Mouse (Mus musculus) hindbrain, embryonic 10.5 days (tissue): ENCODE measurements around the gene Slit2. TPM values are rescaled to one million over a fixed set of nuclear protein-coding genes. Genes with fewer than 3 reads are reported as not detected.
A peak's percentile ranks its signal among the peaks of the same experiment; 100 is the strongest.

Experiments
- DNase-seq: peaks from one replicate; pipeline ENCODE4 v3.0.0-alpha.2; 2017; ENCODE audit warnings: low spot score
- H3K27ac ChIP-seq: fragments of 300-500 bp; sonication (generic); 2 replicates; pipeline ENCODE4 v1.5.1; 2016; ENCODE audit warnings: mild to moderate bottlenecking, moderate library complexity
- H3K27me3 ChIP-seq: fragments of 300-500 bp; sonication (generic); 2 replicates; pipeline ENCODE4 v1.6.1; 2016; ENCODE audit warnings: mild to moderate bottlenecking; ENCODE audit not compliant: poor library complexity, insufficient read depth, severe bottlenecking
- H3K36me3 ChIP-seq: fragments of 300-500 bp; sonication (generic); 2 replicates; pipeline ENCODE4 v1.6.1; 2016; ENCODE audit warnings: mild to moderate bottlenecking, moderate library complexity
- H3K4me1 ChIP-seq: fragments of 300-500 bp; sonication (generic); replicated peaks from 2 replicates; pipeline ENCODE4 v1.6.1; 2016; ENCODE audit warnings: mild to moderate bottlenecking
- H3K4me3 ChIP-seq: fragments of 300-500 bp; sonication (generic); 2 replicates; pipeline ENCODE4 v1.5.1; 2016; ENCODE audit warnings: mild to moderate bottlenecking, moderate library complexity
- H3K9me3 ChIP-seq: fragments of 300-500 bp; sonication (generic); 2 replicates; pipeline ENCODE4 v1.6.1; 2016; ENCODE audit warnings: mild to moderate bottlenecking, moderate library complexity
- WGBS: fragments of 180-500 bp; shearing (Covaris S2); methylation state at CpG from one replicate; pipeline ENCODE4 v1.1.7; 2016; 5-methylcytosine and 5-hydroxymethylcytosine counted together
- polyA plus RNA-seq: library from polyadenylated mRNA; unstranded; fragments of >200 nt; fragmentation: Nextera tagmentation; extraction: Ambion mirVana; gene quantifications from 2 replicates; pipeline ENCODE4 v1.2.1, GENCODE M21; 2016

The Slit2 gene
- polyA plus RNA-seq, 1 experiment from 2014 or later = 55.8 TPM

DNA sequence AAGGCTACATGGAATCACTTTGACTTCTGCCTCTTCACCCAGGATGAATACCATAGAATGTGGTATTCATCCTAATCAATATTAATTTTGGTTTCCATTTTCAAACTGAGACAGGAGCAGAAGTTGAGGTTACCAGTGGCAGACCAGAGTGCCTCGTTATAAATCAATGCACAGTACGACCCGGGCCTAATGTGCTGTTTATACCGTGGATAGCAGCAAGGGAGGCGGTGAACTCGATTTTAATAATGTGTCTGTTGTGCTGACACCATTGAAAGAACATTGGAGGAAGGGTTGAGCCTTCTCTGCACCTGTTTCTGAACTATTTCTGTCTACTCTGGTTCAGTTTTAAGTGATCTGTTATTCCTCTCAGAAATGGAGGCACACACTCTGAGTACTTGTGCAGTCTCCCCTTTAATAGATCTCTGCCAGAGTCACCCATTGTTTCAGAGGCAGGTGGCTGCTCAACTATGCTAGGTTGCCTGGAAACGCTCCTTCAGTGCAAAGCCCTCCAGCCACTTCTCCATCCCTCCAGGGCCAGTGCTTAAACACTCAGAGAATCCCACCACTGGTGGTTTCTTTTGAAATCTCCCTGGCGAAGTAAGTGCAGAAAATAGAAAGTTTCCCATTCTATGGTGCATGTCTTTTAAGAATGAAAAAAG, 98.4 kb downstream of the Slit2 start:
- peak; percentile 30 for DNase-seq
- Histone ChIP-seq H3K27ac (peak overlapping the region; percentile 5; the same call in 1 of the 2 replicates), H3K4me3 (no peak overlapping the region), H3K4me1 (peaks cover 9% of the 10 kb centered on the region), H3K36me3 (no peaks in the 10 kb centered on the region), H3K27me3 (no peaks in the 10 kb centered on the region), H3K9me3 (no peaks in the 10 kb centered on the region)
- 55% methylated on average over 8 of the region's 8 CpGs for WGBS

DNA sequence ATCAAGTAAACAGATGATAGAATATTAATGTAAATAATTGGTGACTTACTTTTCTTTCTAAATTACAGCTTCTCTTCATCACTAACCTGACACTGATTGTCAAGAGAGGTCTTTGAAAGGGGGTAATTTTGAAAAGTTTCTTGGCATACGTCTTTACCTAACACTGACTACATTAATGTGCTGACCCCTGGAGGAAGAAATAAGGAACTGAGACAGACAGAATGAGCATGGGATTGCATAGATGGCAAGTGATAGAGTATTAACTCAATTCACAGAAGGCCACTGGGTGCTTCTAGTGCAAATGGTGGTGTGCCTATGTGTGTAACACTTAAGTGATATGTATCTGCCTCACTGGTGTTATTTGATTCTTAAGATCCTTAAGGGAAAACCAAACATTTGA, 130.5 kb downstream of the Slit2 start:
- Histone ChIP-seq H3K4me3 (no peak overlapping the region), H3K27me3 (no peaks in the 10 kb centered on the region), H3K9me3 (no peaks in the 10 kb centered on the region), H3K36me3 (no peaks in the 10 kb centered on the region), H3K27ac (no peak overlapping the region), H3K4me1 (no peaks in the 10 kb centered on the region)
- 41% methylated on average over 1 of the region's 1 CpGs for WGBS
- no peak for DNase-seq

DNA sequence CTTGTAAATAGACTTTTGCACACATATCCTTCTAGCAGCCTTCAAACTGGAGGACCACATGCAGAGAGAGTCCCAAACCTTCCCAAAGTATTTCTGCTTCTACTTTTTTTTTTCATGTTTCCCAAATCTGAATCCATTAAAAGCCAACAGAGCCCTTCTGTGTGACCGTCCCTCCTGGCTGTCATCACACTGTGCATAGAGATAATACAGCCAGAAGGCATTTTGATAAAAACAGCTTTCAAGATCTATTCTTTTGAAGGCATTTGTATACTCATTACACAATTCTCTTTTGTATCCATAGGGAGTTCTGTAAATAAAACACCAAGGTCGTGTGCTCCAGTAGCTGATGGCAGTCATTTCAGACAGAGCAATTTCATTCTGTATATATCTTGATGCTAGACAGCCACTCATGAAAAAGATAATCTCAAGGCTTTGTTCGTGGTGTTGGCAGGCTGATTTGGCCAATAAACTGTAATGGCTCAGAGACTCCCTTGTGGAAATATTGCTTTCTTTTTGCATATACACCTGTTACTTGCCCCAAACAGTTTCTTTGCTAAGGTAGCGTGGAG, 132.1 kb downstream of the Slit2 start:
- H3K4me1 ChIP-seq = no peaks in the 10 kb centered on the region
- WGBS = 75% methylated on average over 4 of the region's 4 CpGs

GRCm38 (mm10) chr5:48122651-48123050, 139.7 kb downstream of the Slit2 start:
- Histone ChIP-seq H3K4me3 (no peak overlapping the region), H3K36me3 (no peaks in the 10 kb centered on the region), H3K4me1 (no peaks in the 10 kb centered on the region), H3K27ac (no peak overlapping the region), H3K9me3 (no peaks in the 10 kb centered on the region), H3K27me3 (no peaks in the 10 kb centered on the region)
- 89% methylated on average over 5 of the region's 5 CpGs for WGBS
- no peak for DNase-seq

More for the DNA sequence above, 132.1 kb downstream of the Slit2 start:
- Histone ChIP-seq H3K27me3 (no peaks in the 10 kb centered on the region), H3K36me3 (no peaks in the 10 kb centered on the region), H3K27ac (no peak overlapping the region), H3K4me3 (no peak overlapping the region), H3K9me3 (no peaks in the 10 kb centered on the region)
- DNase-seq = no peak

DNA sequence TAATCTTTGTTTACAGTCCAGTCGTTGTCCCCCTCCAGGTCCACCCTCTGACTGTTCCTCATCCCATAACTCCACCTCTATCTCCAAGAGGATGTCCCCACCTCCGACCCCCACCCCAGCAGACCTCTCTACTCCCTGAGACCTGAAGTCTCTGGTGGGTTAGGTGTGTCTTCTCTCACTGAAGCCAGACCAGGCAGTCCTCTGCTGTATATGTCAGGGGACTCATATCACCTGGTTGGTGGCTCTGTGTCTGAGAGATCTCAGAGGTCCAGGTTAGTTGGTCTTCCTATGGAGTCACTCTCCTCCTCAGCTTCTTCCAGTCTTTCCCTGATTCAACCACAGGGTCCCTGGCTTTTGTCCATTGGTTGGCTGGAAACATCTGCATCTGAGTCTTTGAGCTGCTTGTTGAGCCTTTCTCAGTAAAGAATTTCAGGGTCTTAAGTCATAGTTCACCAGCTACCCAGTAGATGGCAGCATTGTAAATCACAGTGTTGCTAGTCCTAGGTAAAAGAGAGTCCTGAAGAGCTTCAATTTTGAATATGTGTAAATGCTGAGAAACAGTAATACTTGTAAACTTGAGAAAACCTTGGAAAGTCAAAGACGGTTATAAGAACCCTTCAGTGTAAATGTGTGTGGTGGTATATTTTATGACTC, 143.0 kb downstream of the Slit2 start:
- Histone ChIP-seq H3K4me1 (no peaks in the 10 kb centered on the region), H3K36me3 (no peaks in the 10 kb centered on the region), H3K9me3 (no peaks in the 10 kb centered on the region), H3K27me3 (no peaks in the 10 kb centered on the region), H3K4me3 (no peak overlapping the region), H3K27ac (no peak overlapping the region)
- WGBS = 75% methylated on average over 3 of the region's 3 CpGs
- DNase-seq = no peak

DNA sequence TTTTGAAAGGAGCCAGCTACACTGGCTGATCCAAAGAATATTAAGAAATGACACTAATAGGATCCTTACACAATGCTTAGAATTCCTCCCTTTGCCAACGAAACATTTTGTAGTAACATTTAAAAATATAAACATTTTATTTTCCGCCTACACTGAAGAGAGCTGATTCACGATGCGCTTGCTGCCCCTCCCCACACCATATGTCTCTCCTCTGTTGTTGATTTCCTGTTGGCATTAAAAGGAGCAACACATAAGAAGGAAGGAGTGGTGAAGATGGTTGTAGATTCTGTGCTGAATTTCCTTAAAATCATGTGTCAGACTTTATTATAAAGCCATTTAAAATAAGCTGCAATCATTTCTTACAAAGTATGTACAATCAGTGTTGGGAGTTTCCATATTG, 147.0 kb downstream of the Slit2 start:
- Histone ChIP-seq H3K9me3 (no peaks in the 10 kb centered on the region), H3K4me3 (no peak overlapping the region), H3K27ac (no peak overlapping the region), H3K4me1 (no peaks in the 10 kb centered on the region), H3K27me3 (no peaks in the 10 kb centered on the region), H3K36me3 (no peaks in the 10 kb centered on the region)
- no peak for DNase-seq
- 93% methylated on average over 4 of the region's 4 CpGs for WGBS

- H3K9me3 ChIP-seq = no peaks in the 10 kb centered on the region
- no peaks in the 10 kb centered on the region for H3K36me3 ChIP-seq
- H3K27ac ChIP-seq = no peak overlapping the region
- no peak overlapping the region for H3K4me3 ChIP-seq
- peaks cover 5% of the 10 kb centered on the region; the same call in 1 of the 2 replicates for H3K27me3 ChIP-seq
- no peak for DNase-seq
- H3K4me1 ChIP-seq = peaks cover 28% of the 10 kb centered on the region
- 25% methylated on average over 3 of the region's 3 CpGs for WGBS
Measured at GRCm38 (mm10) chr5:48136571-48136970, 153.6 kb downstream of the Slit2 start.

GRCm38 (mm10) chr5:48138849-48139487, 156.0 kb downstream of the Slit2 start:
- no peak overlapping the region for H3K27ac ChIP-seq
- peaks cover 28% of the 10 kb centered on the region for H3K4me1 ChIP-seq
- no peaks in the 10 kb centered on the region for H3K9me3 ChIP-seq
- no peak for DNase-seq
- peaks cover 9% of the 10 kb centered on the region; the same call in 1 of the 2 replicates for H3K27me3 ChIP-seq
- H3K4me3 ChIP-seq = no peak overlapping the region
- H3K36me3 ChIP-seq = no peaks in the 10 kb centered on the region
- 9% methylated on average over 8 of the region's 8 CpGs for WGBS

- DNase-seq = no peak
- Histone ChIP-seq H3K9me3 (no peaks in the 10 kb centered on the region), H3K4me3 (no peak overlapping the region), H3K27ac (no peak overlapping the region), H3K4me1 (peaks cover 28% of the 10 kb centered on the region), H3K27me3 (peaks cover 9% of the 10 kb centered on the region; the same call in 1 of the 2 replicates), H3K36me3 (no peaks in the 10 kb centered on the region)
- WGBS = 11% methylated on average over 6 of the region's 6 CpGs
Measured at GRCm38 (mm10) chr5:48139488-48139862, 156.5 kb downstream of the Slit2 start.

DNA sequence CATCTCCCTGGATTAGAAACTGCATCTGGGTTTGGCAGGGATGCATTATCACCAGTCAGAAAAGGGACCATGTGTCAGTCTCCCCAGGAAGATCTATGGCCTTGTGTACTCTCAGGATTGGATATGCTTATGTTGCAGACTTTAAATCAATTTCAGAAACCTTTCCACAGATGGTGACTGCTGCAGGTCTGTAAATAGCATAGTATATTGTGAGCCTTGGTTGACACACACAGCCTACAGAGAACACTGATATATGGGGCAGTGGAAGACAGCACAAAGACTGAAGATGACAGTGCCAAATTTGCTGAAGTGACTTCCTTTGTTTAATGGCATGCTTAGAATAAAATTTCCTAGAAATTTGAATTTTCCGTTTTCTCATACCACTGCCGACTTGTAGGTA, 163.1 kb downstream of the Slit2 start:
- Histone ChIP-seq H3K4me3 (no peak overlapping the region), H3K36me3 (no peaks in the 10 kb centered on the region), H3K4me1 (no peaks in the 10 kb centered on the region), H3K27me3 (peaks cover 9% of the 10 kb centered on the region; the same call in 1 of the 2 replicates), H3K9me3 (no peaks in the 10 kb centered on the region), H3K27ac (no peak overlapping the region)
- 93% methylated on average over 2 of the region's 2 CpGs for WGBS
- no peak for DNase-seq

DNA sequence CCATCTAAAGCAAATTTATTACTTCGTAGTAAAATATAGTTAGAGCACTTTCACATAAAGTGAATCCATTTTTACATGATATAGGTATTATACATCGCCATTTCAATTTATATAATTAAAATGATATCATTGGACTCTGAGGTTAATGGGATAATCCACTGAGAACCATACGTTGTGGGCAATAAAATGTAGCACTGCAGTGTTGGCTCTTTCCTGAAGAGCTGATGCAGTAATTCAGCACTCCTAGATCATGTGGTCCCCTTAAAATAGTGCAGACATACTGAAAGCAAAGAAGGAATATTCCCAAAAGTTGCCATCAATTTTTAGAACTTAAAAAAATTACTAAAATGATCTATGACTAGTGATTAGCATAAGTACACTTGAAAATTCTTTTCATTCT, 177.9 kb downstream of the Slit2 start:
- no peak overlapping the region for H3K4me3 ChIP-seq
- no peaks in the 10 kb centered on the region for H3K9me3 ChIP-seq
- DNase-seq = no peak
- no peak overlapping the region for H3K27ac ChIP-seq
- no peaks in the 10 kb centered on the region for H3K27me3 ChIP-seq
- no peaks in the 10 kb centered on the region for H3K36me3 ChIP-seq
- no peaks in the 10 kb centered on the region for H3K4me1 ChIP-seq
- WGBS = 93% methylated on average over 3 of the region's 3 CpGs

DNA sequence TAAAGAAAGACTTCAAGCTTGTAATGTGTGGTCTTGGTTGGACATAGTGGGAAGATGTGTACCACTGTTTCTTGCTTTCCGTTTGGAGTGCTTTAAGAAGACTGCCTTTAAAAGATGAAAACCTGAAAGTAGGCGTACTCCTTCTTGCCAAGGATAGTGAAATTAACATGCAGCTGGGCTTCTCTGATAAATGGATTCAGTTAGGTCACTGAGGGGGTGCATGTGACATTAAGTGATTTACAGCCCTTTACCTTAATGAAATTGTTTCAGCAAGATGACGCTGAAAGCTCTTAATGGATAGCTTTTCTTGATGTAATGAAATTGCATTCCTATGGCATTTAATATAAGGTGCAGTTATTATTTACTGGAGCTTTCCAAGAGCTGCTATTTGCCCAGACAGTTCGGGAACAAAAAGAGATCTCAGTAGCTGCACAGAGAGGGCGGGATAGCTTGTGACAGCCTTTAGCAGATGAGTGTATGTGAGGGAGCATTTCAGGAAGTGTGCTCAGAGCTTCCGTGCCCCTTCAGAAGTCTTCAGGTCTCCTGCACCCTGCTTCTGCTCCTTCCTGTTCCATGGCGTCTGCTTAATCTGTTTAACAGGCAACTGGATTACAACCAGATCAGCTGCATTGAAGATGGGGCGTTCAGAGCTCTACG, 198.8 kb downstream of the Slit2 start:
- H3K4me3 ChIP-seq = no peak overlapping the region
- 0 out of 2 replicates have a peak, but pooled peaks cover 3% of the 10 kb centered on the region for H3K4me1 ChIP-seq
- H3K27ac ChIP-seq = peak overlapping the region; percentile 40; the same call in 1 of the 2 replicates
- H3K9me3 ChIP-seq = no peaks in the 10 kb centered on the region
- no peaks in the 10 kb centered on the region for H3K27me3 ChIP-seq
- no peaks in the 10 kb centered on the region for H3K36me3 ChIP-seq
- DNase-seq = no peak
- 70% methylated on average over 9 of the region's 9 CpGs for WGBS
